Mouse (Mus musculus): ENCODE measurements at regions not wholly inside any gene's neighbourhood (a gene's known extent, or its start where the extent isn't known, plus 50 kb on each side); places are given as distances from the start of the nearest gene placed in this dataset.

DNA sequence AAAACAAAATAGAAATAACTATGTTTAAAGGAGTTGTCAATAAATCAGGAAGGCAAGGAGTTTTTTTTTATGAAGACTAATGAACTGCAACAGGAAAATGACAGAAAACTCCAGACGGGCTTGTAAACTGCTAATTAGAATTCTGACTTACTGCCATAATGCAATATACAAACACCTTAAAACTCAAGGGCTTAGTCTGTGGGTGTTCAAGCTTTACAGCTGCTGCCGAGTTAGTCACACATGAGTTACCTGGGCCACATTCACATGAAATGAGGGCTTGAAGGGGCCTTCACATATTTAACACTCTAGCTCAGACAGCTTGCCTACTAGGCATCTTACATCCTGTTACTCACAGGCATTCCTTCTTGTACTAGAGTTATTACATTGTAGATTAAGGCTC, 256.9 kb downstream of the Aldoart1 start:
- no peak for TF ChIP-seq CTCF (IDR thresholded peaks at IDR 0.05; ENCODE audit: control insufficient read depth, insufficient read depth, insufficient read length)
- no peak for TF ChIP-seq FOSL1 (IDR thresholded peaks at IDR 0.05; ENCODE audit: insufficient read depth, low read length, poor library complexity, severe bottlenecking)
- TF ChIP-seq MAX (IDR thresholded peaks at IDR 0.05), result no peak
- no peak for TF ChIP-seq MYOD1 (IDR thresholded peaks at IDR 0.05; ENCODE audit: control insufficient read depth, insufficient read length, low read depth)
- TF ChIP-seq USF1 (IDR thresholded peaks at IDR 0.05; ENCODE audit: low read depth), result no peak

All from C2C12 (cell line).